Mouse (Mus musculus) hindbrain, embryonic 16.5 days (tissue): Measurements from ENCODE around the gene Fermt2. TPM values are rescaled to one million over a fixed set of nuclear protein-coding genes. Genes with fewer than 3 reads are reported as not detected.

Experiments used
- ATAC-seq: fragments of 200-750 bp; cut with Nextera tagmentation; 2 replicates; pipeline ENCODE4 v1.8.0; 2017; ENCODE audit warnings: moderate TSS enrichment, moderate library complexity
- H3K27ac ChIP-seq: fragments of 300-500 bp; sonication (generic); 2 replicates; pipeline ENCODE4 v1.5.1; 2014; ENCODE audit warnings: low read depth, mild to moderate bottlenecking, control low read depth, low read length, moderate library complexity
- H3K27me3 ChIP-seq: fragments of 300-500 bp; sonication (generic); replicated peaks from 2 replicates; pipeline ENCODE4 v1.6.1; 2014; ENCODE audit warnings: low read length; ENCODE audit not compliant: control insufficient read depth, insufficient read depth
- H3K36me3 ChIP-seq: fragments of 300-500 bp; sonication (generic); 2 replicates; pipeline ENCODE4 v1.6.1; 2014; ENCODE audit warnings: mild to moderate bottlenecking, low read length, moderate library complexity, mixed read lengths; ENCODE audit not compliant: control insufficient read depth, insufficient read depth
- H3K4me1 ChIP-seq: fragments of 300-500 bp; sonication (generic); 2 replicates; pipeline ENCODE4 v1.6.1; 2014; ENCODE audit warnings: low read depth, low read length; ENCODE audit not compliant: control insufficient read depth, insufficient read depth
- H3K4me2 ChIP-seq: fragments of 300-500 bp; sonication (generic); 2 replicates; pipeline ENCODE4 v1.6.1; 2014; ENCODE audit warnings: mild to moderate bottlenecking, low read length, control low read depth, moderate library complexity
- H3K4me3 ChIP-seq: fragments of 300-500 bp; sonication (generic); 2 replicates; pipeline ENCODE4 v1.5.1; 2014; ENCODE audit warnings: mild to moderate bottlenecking, low read length, control low read depth, moderate library complexity
- H3K9ac ChIP-seq: fragments of 300-500 bp; sonication (generic); 2 replicates; pipeline ENCODE4 v1.6.1; 2014; ENCODE audit warnings: low read depth, mild to moderate bottlenecking, control low read depth, low read length, moderate library complexity
- H3K9me3 ChIP-seq: fragments of 300-500 bp; sonication (generic); 2 replicates; pipeline ENCODE4 v1.6.1; 2014; ENCODE audit warnings: mild to moderate bottlenecking, low read length, moderate library complexity; ENCODE audit not compliant: control insufficient read depth
- WGBS: fragments of 180-500 bp; shearing (Covaris S2); extraction: QIAGEN DNeasy Blood & Tissue Kit; methylation state at CpG from one replicate; pipeline ENCODE4 v1.1.7; 2014; 5-methylcytosine and 5-hydroxymethylcytosine counted together
- polyA plus RNA-seq: library from polyadenylated mRNA; unstranded; fragments of >200 nt; fragmentation: Nextera tagmentation; extraction: Ambion mirVana; gene quantifications from 2 replicates; pipeline ENCODE4 v1.2.1, GENCODE M21; 2015

Fermt2 gene
- 77.0 and 77.6 TPM in 2 replicates for polyA plus RNA-seq

DNA sequence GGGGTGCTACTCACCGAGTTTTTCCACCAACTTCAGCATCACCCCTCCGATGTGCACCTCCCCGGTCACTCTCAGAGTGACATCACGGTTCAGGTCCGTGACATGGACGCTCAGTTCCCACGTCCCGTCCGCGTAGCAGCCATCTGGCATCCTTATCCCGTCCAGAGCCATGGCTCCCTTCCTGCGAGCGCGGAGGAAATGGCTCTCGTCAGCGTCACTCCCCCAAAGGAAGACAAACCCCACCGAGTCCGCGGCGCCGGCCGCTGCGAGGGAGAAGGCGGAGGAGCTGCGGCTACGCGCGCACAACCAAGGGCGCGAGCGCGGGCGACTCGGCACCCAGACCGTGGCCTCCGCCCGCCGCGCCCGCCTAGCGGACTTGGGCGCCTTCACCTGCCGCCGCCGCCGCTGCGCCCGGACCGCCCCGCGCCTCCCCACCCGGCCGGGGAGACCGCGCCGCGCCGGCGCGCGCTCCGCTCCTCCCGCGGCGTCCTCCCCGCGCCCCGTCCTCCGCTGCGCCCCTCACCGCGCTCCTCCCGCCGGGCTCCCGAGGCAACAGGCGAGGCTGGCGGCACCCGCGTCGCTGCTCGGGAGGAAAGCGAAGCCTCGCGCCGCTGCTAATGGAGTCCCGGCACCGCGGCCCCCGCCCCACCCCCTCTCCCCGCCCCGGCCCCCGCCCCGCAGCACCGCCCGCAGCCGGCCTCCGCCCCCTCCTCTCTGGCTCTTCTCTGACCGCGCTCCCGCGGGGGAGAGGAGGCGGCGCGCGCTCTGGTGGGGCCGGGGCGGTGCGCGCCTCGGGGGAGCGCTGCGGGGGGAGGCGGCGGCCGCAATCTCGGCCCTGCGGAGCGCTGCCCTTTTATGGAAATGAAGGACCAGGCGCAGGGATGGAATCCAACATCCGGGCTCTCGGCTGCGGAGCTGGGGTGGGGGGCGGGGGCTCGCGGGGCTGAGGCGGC lies at the start of gene Fermt2:
Gene Fermt2 (minus strand): TSS at position 708 of the 953 bp plus-strand sequence.
- peak within 1 kb of the TSS; percentile 85 for H3K4me3 ChIP-seq
- 1% methylated on average over 57 of the region's 126 CpGs for WGBS
- no peaks in the 10 kb centered on the region for H3K27me3 ChIP-seq
- ATAC-seq = peak; percentile 87
- no peaks in the 10 kb centered on the region for H3K36me3 ChIP-seq
- peak within 1 kb of the TSS; percentile 81 for H3K9ac ChIP-seq
- H3K9me3 ChIP-seq = no peaks in the 10 kb centered on the region
- peak within 1 kb of the TSS; percentile 94 for H3K27ac ChIP-seq
- peaks cover 19% of the 10 kb centered on the region for H3K4me1 ChIP-seq
- peak within 1 kb of the TSS; percentile 84 for H3K4me2 ChIP-seq

DNA sequence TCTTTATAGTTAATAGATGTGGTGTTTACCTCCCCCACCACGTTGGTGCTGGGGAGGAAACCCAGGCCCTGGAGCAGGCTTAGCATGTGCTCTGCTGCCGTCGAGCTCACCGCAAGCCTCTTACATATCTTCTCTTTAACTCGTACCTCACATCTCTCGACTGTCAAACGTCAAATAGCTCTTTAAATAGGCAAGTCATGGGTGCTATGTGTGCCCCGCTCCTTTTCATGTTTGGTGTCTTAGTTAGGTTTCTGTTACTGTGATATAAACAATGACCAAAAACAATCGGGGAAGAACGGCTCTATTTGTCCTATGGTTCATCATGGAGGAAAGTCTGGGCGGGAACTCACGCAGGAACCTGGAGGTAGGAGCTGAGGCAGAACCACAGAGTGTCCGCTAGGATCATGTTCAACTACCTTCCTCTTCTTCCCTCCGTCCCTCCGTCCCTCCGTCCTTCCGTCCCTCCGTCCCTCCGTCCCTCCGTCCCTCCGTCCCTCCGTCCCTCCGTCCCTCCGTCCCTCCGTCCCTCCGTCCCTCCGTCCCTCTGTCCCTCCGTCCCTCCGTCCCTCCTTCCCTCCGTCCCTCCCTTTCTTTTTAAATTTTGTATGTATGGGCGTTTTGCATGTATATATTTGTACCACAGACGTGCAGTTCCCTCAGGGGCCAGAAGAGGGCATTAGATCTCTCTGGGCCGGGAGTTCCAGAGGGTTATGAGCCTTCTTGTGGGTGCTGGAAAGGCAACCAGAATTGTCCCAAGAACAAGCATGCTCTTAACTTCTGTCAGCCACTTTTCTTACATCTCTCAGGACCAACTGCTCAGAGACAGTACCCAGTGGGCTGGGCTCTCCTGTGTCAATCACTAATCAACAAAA lies 36.4 kb upstream of the Fermt2 start:
- Histone ChIP-seq H3K9me3 (no peaks in the 10 kb centered on the region), H3K4me1 (peaks cover 7% of the 10 kb centered on the region), H3K36me3 (no peaks in the 10 kb centered on the region), H3K27ac (peak overlapping the region; percentile 80), H3K27me3 (no peaks in the 10 kb centered on the region), H3K4me2 (peak overlapping the region; percentile 58), H3K4me3 (peak overlapping the region; percentile 25), H3K9ac (peak overlapping the region; percentile 47)
- WGBS = 21% methylated on average over 33 of the region's 33 CpGs
- no peak for ATAC-seq

DNA sequence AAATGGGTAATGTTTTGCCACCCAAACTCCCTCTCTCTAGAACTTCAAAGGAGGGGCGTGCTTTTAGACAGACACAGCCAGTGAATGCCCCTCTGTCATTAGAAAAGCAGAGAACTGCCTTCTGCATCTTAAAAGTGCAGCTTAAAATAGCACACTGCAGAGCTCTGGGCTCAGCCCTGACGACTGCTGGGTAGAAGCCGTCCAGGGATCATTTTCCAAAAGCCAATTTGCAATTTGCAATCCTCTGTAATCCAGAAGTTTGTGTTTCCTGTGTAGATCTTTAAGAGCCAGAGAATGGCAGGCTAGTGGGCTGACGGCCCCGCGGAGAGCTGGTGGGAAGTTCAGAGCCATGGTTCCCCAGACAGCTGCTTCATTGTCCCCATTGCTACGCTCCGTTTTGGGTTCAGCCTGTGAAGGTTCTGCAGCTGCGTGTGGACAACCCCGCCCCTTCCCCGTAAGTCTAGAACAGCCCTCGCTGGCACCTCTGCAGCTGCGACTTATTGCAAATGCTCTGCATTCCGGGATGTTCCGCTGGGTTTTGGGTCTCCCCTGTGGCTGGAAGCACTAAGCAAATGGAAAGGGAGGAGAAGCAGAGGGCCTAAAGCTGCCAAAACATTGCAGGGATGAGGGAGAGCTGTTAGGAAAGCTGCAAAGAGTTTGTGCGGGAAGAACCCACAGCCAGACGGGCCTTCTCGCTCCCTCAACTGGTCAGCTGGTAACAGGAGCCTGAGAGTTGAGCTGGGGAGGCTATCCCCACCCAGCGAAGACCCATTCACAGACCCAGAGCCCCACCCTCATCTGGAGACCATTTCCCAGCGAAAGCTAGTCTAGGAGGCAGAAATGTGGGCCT lies 35.5 kb upstream of the Fermt2 start:
- Histone ChIP-seq H3K4me1 (peaks cover 7% of the 10 kb centered on the region), H3K4me2 (peak overlapping the region; percentile 58), H3K36me3 (no peaks in the 10 kb centered on the region), H3K27ac (peak overlapping the region; percentile 80), H3K27me3 (no peaks in the 10 kb centered on the region), H3K9me3 (no peaks in the 10 kb centered on the region), H3K9ac (peak overlapping the region; percentile 47; the same call in 1 of the 2 replicates), H3K4me3 (peak overlapping the region; percentile 22)
- 8% methylated on average over 20 of the region's 20 CpGs for WGBS
- peak; percentile 78 for ATAC-seq

DNA sequence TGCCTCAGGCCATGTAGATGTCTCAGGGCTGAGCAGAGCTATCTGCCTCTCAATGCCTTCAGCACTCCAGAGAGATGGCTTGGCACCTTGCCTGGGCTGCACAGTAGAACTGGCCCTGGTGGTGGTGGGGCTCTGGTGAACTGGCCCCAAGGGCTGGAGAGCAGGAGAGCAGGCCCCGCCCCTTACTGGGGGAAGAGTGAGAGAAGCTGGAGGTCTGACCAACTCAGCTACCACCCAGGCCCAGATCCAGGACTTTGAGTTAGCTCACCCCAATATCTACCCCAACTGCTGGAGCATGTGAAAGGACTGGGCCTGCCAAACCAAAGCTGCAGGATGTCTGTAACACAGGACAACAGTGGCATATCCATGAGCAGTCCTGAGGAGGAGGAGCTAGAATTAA lies 33.7 kb upstream of the Fermt2 start:
- 80% methylated on average over 1 of the region's 1 CpGs for WGBS
- no peaks in the 10 kb centered on the region for H3K9me3 ChIP-seq
- no peaks in the 10 kb centered on the region for H3K36me3 ChIP-seq
- peak overlapping the region; percentile 40; the same call in 1 of the 2 replicates for H3K27ac ChIP-seq
- H3K27me3 ChIP-seq = no peaks in the 10 kb centered on the region
- no peak overlapping the region for H3K4me2 ChIP-seq
- H3K9ac ChIP-seq = no peak overlapping the region
- peak; percentile 74 for ATAC-seq
- no peak overlapping the region for H3K4me3 ChIP-seq
- peaks cover 7% of the 10 kb centered on the region for H3K4me1 ChIP-seq

DNA sequence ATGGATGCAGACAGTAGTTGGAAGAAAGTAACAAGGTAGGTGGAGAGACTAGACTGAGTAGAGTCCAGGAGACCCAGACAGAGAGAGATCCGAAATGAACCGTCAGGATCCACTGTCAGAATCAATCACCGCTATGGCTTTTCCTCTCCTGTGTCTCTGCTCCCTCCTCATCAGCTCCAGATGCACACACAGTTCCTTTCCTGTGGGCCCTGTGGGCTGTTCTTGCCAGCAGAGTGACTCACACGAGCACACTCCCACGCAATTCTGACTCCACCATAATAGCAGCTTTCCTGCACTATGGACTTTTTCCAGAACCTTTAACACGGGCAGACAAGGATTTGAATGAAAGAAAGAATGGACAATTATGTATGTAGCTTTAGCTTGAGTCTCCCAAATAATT lies 31.8 kb upstream of the Fermt2 start:
- no peak for ATAC-seq
- WGBS = 79% methylated on average over 6 of the region's 6 CpGs

DNA sequence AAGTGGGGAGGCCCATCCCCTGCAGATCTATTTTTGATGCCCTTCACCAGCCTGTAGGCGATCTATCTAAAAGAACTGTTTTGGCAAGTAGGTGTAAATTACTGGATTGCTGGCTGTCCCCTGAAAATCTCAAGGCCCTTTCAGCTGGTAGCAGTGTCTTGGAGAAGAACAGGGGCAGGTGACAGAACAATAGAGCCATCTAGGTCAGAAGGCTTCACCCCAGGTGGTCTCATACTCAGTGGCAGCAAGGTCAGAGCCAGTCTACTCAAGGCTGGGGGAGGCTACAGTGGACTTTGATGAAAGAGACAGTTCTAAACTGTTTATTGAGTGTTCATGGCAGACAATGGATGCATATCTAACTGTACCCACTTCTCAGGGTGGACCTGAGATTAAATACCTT lies 29.1 kb upstream of the Fermt2 start:
- no peak for ATAC-seq
- H3K9me3 ChIP-seq = no peaks in the 10 kb centered on the region
- no peak overlapping the region for H3K9ac ChIP-seq
- no peak overlapping the region for H3K4me3 ChIP-seq
- WGBS = 95% methylated on average over 1 of the region's 1 CpGs
- no peaks in the 10 kb centered on the region for H3K36me3 ChIP-seq
- H3K4me2 ChIP-seq = no peak overlapping the region
- H3K27ac ChIP-seq = no peak overlapping the region
- H3K27me3 ChIP-seq = no peaks in the 10 kb centered on the region
- no peaks in the 10 kb centered on the region for H3K4me1 ChIP-seq

More for the DNA sequence above, 31.8 kb upstream of the Fermt2 start:
- Histone ChIP-seq H3K9me3 (no peaks in the 10 kb centered on the region), H3K27me3 (no peaks in the 10 kb centered on the region), H3K27ac (no peak overlapping the region), H3K36me3 (no peaks in the 10 kb centered on the region), H3K4me1 (peaks cover 7% of the 10 kb centered on the region), H3K4me3 (no peak overlapping the region), H3K4me2 (no peak overlapping the region), H3K9ac (no peak overlapping the region)

DNA sequence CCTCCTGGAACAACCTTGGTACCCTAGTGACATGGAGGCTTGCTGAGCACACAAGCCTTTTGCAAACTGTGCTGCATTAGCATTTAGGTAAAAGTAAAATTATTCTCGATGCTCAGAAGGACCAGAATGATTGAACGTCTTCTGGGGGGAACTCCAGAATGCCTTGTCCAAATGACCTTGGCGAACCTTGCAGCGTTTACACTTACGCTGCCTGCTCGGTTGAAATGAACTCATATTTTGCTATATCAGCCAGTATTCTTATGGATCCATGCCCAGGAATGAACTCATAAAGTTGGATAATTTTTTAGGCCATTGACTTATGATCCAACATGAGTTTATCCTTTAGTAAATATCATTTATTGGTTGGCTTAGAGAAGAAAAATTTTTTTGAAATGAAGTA lies 24.4 kb upstream of the Fermt2 start:
- H3K4me3 ChIP-seq = no peak overlapping the region
- 84% methylated on average over 6 of the region's 6 CpGs for WGBS
- no peak overlapping the region for H3K9ac ChIP-seq
- H3K36me3 ChIP-seq = no peaks in the 10 kb centered on the region
- H3K9me3 ChIP-seq = no peaks in the 10 kb centered on the region
- no peak overlapping the region for H3K27ac ChIP-seq
- ATAC-seq = no peak
- H3K27me3 ChIP-seq = no peaks in the 10 kb centered on the region
- no peaks in the 10 kb centered on the region for H3K4me1 ChIP-seq
- no peak overlapping the region for H3K4me2 ChIP-seq

DNA sequence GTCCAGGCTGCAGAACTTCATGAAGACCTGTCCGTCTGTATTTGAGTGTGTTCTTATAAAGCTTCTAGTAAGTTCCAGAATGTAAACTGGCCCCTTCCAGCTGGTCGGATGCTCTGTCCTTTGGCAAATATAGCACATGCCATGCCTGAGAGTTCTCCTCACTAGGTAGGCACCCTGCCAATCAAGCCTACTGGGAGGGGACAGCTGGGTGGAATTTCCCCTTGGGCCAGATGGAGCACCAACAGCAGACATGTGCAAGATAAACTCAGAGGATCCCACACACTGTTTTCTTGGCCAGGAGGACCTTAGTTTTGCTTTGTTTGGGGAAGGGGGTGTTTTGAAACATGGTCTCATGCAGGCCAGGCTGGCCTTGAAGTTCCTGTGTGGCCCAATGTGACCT lies 23.9 kb upstream of the Fermt2 start:
- no peak overlapping the region for H3K4me2 ChIP-seq
- WGBS = 81% methylated on average over 2 of the region's 2 CpGs
- H3K27me3 ChIP-seq = no peaks in the 10 kb centered on the region
- no peaks in the 10 kb centered on the region for H3K36me3 ChIP-seq
- no peak overlapping the region for H3K4me3 ChIP-seq
- no peaks in the 10 kb centered on the region for H3K9me3 ChIP-seq
- H3K4me1 ChIP-seq = no peaks in the 10 kb centered on the region
- no peak overlapping the region for H3K27ac ChIP-seq
- no peak overlapping the region for H3K9ac ChIP-seq
- ATAC-seq = no peak
